Mouse (Mus musculus) lung, embryonic 16.5 days (tissue): ENCODE data around the gene Slc39a1. TPM values are rescaled to one million over a fixed set of nuclear protein-coding genes. Genes with fewer than 3 reads are reported as not detected.
A peak's percentile ranks its signal among the peaks of the same experiment; 100 is the strongest.

Source experiments
- ATAC-seq: fragments of 200-750 bp; cut with Nextera tagmentation; 2 replicates; pipeline ENCODE4 v1.8.0; 2017; ENCODE audit warnings: low read depth, mild to moderate bottlenecking, moderate library complexity
- H3K27ac ChIP-seq: fragments of 300-500 bp; sonication (generic); 2 replicates; pipeline ENCODE4 v1.5.1; 2014; ENCODE audit warnings: mild to moderate bottlenecking, control low read depth, low read length
- H3K27me3 ChIP-seq: fragments of 300-500 bp; sonication (generic); 2 replicates; pipeline ENCODE4 v1.6.1; 2014; ENCODE audit warnings: low read depth, low read length, mixed read lengths; ENCODE audit not compliant: control insufficient read depth, insufficient read depth
- H3K36me3 ChIP-seq: fragments of 300-500 bp; sonication (generic); 2 replicates; pipeline ENCODE4 v1.6.1; 2014; ENCODE audit warnings: low read length; ENCODE audit not compliant: control insufficient read depth, insufficient read depth
- H3K4me1 ChIP-seq: fragments of 300-500 bp; sonication (generic); replicated peaks from 2 replicates; pipeline ENCODE4 v1.6.1; 2014; ENCODE audit warnings: low read length, mixed read lengths; ENCODE audit not compliant: control insufficient read depth, insufficient read depth
- H3K4me2 ChIP-seq: fragments of 300-500 bp; sonication (generic); 2 replicates; pipeline ENCODE4 v1.6.1; 2014; ENCODE audit warnings: low read depth, low read length, control low read depth
- H3K4me3 ChIP-seq: fragments of 300-500 bp; sonication (generic); 2 replicates; pipeline ENCODE4 v1.5.1; 2014; ENCODE audit warnings: mild to moderate bottlenecking, low read length, control low read depth
- H3K9ac ChIP-seq: fragments of 300-500 bp; sonication (generic); 2 replicates; pipeline ENCODE4 v1.6.1; 2014; ENCODE audit warnings: low read length, control low read depth
- H3K9me3 ChIP-seq: fragments of 300-500 bp; sonication (generic); 2 replicates; pipeline ENCODE4 v1.6.1; 2016; ENCODE audit warnings: low read length; ENCODE audit not compliant: control insufficient read depth
- WGBS: fragments of 180-500 bp; shearing (Covaris S2); extraction: QIAGEN DNeasy Blood & Tissue Kit; methylation state at CpG from one replicate; pipeline ENCODE4 v1.1.7; 2014; 5-methylcytosine and 5-hydroxymethylcytosine counted together
- polyA plus RNA-seq: library from polyadenylated mRNA; unstranded; fragments of >200 nt; fragmentation: Nextera tagmentation; extraction: Ambion mirVana; gene quantifications from 2 replicates; pipeline ENCODE4 v1.2.1, GENCODE M21; 2015

Slc39a1 gene
- polyA plus RNA-seq, 1 experiment from 2014 or later = 105 TPM

DNA sequence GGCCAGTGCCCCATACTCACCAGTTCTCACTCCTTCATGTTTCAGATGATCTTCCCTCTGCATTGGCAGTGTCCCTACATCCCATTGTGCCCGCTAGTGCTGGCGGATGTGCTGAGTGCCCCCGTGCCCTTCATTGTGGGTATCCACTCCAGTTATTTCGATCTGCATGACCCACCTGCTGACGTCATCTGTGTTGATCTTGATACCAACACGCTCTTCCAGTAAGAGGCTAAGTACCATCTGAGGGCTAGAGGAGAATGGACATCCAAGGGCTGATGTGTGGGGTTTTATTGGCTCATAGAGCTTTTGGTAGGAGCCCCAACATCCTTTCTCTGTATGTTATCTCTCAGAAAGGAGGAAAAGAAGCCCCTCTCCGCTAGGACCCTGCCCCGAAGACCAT is 22.8 kb downstream of the Slc39a1 start:
- H3K27me3 ChIP-seq = no peaks in the 10 kb centered on the region
- H3K27ac ChIP-seq = no peak overlapping the region
- no peaks in the 10 kb centered on the region for H3K9me3 ChIP-seq
- no peak for ATAC-seq
- H3K4me2 ChIP-seq = no peak overlapping the region
- 93% methylated on average over 8 of the region's 8 CpGs for WGBS
- no peak overlapping the region for H3K9ac ChIP-seq
- H3K4me1 ChIP-seq = peaks cover 7% of the 10 kb centered on the region
- peaks cover 11% of the 10 kb centered on the region for H3K36me3 ChIP-seq
- H3K4me3 ChIP-seq = no peak overlapping the region

DNA sequence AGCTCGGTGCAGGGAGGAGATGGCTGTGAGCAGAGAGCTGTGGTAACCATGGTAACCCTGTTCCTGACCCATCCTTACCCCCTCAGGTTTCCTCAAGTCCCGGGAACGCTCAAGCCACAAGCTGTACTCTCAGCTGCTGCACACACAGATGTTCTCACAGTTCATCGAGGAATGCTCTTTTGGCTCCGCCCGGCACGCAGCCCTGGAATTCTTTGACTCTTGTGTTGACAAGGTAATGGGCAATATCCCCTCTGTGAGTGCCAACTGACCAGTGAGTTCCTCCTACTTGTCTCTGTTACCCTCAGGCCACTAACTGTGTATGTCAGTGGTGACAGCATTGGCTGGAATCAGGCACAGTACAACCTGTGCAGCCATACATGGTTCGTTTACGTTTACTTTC is 24.2 kb downstream of the Slc39a1 start:
- Histone ChIP-seq H3K4me2 (no peak overlapping the region), H3K4me3 (no peak overlapping the region), H3K9ac (no peak overlapping the region), H3K36me3 (peaks cover 14% of the 10 kb centered on the region), H3K27ac (no peak overlapping the region), H3K27me3 (no peaks in the 10 kb centered on the region), H3K9me3 (no peaks in the 10 kb centered on the region), H3K4me1 (no peaks in the 10 kb centered on the region)
- no peak for ATAC-seq
- 63% methylated on average over 9 of the region's 9 CpGs for WGBS

GRCm38 (mm10) chr3:90273855-90274254 is 25.9 kb downstream of the Slc39a1 start:
- WGBS = 94% methylated on average over 22 of the region's 22 CpGs
- H3K36me3 ChIP-seq = peaks cover 20% of the 10 kb centered on the region

GRCm38 (mm10) chr3:90275286-90275685 is 27.3 kb downstream of the Slc39a1 start:
- H3K36me3 ChIP-seq = peaks cover 27% of the 10 kb centered on the region

More at GRCm38 (mm10) chr3:90273855-90274254, 25.9 kb downstream of the Slc39a1 start:
- H3K9me3 ChIP-seq = no peaks in the 10 kb centered on the region
- H3K9ac ChIP-seq = no peak overlapping the region
- H3K27me3 ChIP-seq = no peaks in the 10 kb centered on the region
- no peak overlapping the region for H3K4me2 ChIP-seq
- no peak overlapping the region for H3K4me3 ChIP-seq
- no peaks in the 10 kb centered on the region for H3K4me1 ChIP-seq
- no peak overlapping the region for H3K27ac ChIP-seq
- no peak for ATAC-seq

GRCm38 (mm10) chr3:90276858-90277257 is 28.9 kb downstream of the Slc39a1 start:
- Histone ChIP-seq H3K27me3 (no peaks in the 10 kb centered on the region), H3K4me1 (no peaks in the 10 kb centered on the region), H3K4me3 (no peak overlapping the region), H3K36me3 (peaks cover 28% of the 10 kb centered on the region), H3K4me2 (no peak overlapping the region), H3K27ac (no peak overlapping the region), H3K9ac (no peak overlapping the region), H3K9me3 (no peaks in the 10 kb centered on the region)
- no peak for ATAC-seq
- WGBS = 50% methylated on average over 16 of the region's 16 CpGs

More at GRCm38 (mm10) chr3:90275286-90275685, 27.3 kb downstream of the Slc39a1 start:
- Histone ChIP-seq H3K4me1 (no peaks in the 10 kb centered on the region), H3K9me3 (no peaks in the 10 kb centered on the region), H3K9ac (no peak overlapping the region), H3K4me3 (no peak overlapping the region), H3K4me2 (no peak overlapping the region), H3K27ac (no peak overlapping the region), H3K27me3 (no peaks in the 10 kb centered on the region)
- ATAC-seq = no peak
- 88% methylated on average over 11 of the region's 11 CpGs for WGBS

GRCm38 (mm10) chr3:90277793-90278192 is 29.8 kb downstream of the Slc39a1 start:
- Histone ChIP-seq H3K27ac (no peak overlapping the region), H3K4me3 (no peak overlapping the region), H3K9ac (no peak overlapping the region), H3K27me3 (no peaks in the 10 kb centered on the region), H3K36me3 (peaks cover 24% of the 10 kb centered on the region), H3K9me3 (no peaks in the 10 kb centered on the region), H3K4me1 (no peaks in the 10 kb centered on the region), H3K4me2 (no peak overlapping the region)
- WGBS = 91% methylated on average over 9 of the region's 9 CpGs
- no peak for ATAC-seq

- Histone ChIP-seq H3K27me3 (no peaks in the 10 kb centered on the region), H3K9me3 (no peaks in the 10 kb centered on the region), H3K4me2 (no peak overlapping the region), H3K4me1 (no peaks in the 10 kb centered on the region), H3K9ac (no peak overlapping the region), H3K36me3 (peaks cover 23% of the 10 kb centered on the region), H3K27ac (no peak overlapping the region), H3K4me3 (no peak overlapping the region)
- 95% methylated on average over 10 of the region's 10 CpGs for WGBS
- no peak for ATAC-seq
Measured at GRCm38 (mm10) chr3:90278211-90278610, 30.2 kb downstream of the Slc39a1 start.

- no peaks in the 10 kb centered on the region for H3K27me3 ChIP-seq
- H3K4me2 ChIP-seq = no peak overlapping the region
- no peak overlapping the region for H3K27ac ChIP-seq
- H3K9me3 ChIP-seq = no peaks in the 10 kb centered on the region
- no peak overlapping the region for H3K9ac ChIP-seq
- WGBS = 89% methylated on average over 9 of the region's 9 CpGs
- H3K4me1 ChIP-seq = no peaks in the 10 kb centered on the region
- no peak overlapping the region for H3K4me3 ChIP-seq
- H3K36me3 ChIP-seq = peaks cover 17% of the 10 kb centered on the region
- ATAC-seq = 0 out of 2 replicates have a peak, but pooled peaks have one; percentile 20
Measured at GRCm38 (mm10) chr3:90279216-90279615, 31.2 kb downstream of the Slc39a1 start.

- H3K9me3 ChIP-seq = no peaks in the 10 kb centered on the region
- no peak overlapping the region for H3K9ac ChIP-seq
- peaks cover 17% of the 10 kb centered on the region for H3K36me3 ChIP-seq
- WGBS = 87% methylated on average over 7 of the region's 7 CpGs
- H3K27me3 ChIP-seq = no peaks in the 10 kb centered on the region
- ATAC-seq = peak; percentile 59; the same call in 1 of the 2 replicates
- H3K4me1 ChIP-seq = no peaks in the 10 kb centered on the region
- H3K27ac ChIP-seq = no peak overlapping the region
- H3K4me3 ChIP-seq = no peak overlapping the region
- no peak overlapping the region for H3K4me2 ChIP-seq
Measured at GRCm38 (mm10) chr3:90279743-90280142, 31.8 kb downstream of the Slc39a1 start.

DNA sequence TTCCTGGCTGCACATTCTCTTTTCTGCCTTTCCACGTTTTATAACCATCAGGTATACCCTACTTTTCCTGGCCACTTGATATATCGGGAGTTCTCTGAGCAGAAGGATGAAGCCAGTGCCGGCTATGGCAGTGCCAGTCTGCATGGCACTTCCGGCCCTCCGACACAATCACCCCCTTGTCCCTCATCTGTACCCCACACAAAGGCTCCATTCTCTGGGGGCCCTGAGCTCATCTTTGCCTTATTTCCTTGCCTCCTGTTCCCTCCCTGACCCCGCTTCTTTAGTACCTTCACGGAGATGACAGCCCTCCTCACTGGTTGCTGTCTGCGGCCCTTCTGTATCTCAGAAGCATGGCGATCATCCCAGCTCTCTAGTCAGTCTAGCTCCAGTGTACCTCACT is 32.7 kb downstream of the Slc39a1 start:
- no peak for ATAC-seq
- no peak overlapping the region for H3K9ac ChIP-seq
- no peaks in the 10 kb centered on the region for H3K4me1 ChIP-seq
- H3K27ac ChIP-seq = no peak overlapping the region
- 86% methylated on average over 9 of the region's 9 CpGs for WGBS
- no peaks in the 10 kb centered on the region for H3K27me3 ChIP-seq
- no peak overlapping the region for H3K4me3 ChIP-seq
- no peak overlapping the region for H3K4me2 ChIP-seq
- H3K9me3 ChIP-seq = no peaks in the 10 kb centered on the region
- peaks cover 17% of the 10 kb centered on the region for H3K36me3 ChIP-seq
